Mouse (Mus musculus): ENCODE results near the gene Fmc1.

GRCm38 (mm10) chr6:38532500-38533420 is 542 bp upstream of the Fmc1 start:
- TF ChIP-seq POLR2A (IDR thresholded peaks at IDR 0.05; ENCODE audit: low read depth, low read length) (no peak), CTCF (IDR thresholded peaks at IDR 0.05; ENCODE audit: extremely low read depth, insufficient read depth, insufficient read length, insufficient replicate concordance) (no peak)
